Mouse (Mus musculus): ENCODE measurements around the gene Ufd1. TPM values are rescaled to one million over a fixed set of nuclear protein-coding genes. Genes with fewer than 3 reads are reported as not detected.

Ufd1 gene
- polyA plus RNA-seq, 1 experiment: 154 TPM

DNA sequence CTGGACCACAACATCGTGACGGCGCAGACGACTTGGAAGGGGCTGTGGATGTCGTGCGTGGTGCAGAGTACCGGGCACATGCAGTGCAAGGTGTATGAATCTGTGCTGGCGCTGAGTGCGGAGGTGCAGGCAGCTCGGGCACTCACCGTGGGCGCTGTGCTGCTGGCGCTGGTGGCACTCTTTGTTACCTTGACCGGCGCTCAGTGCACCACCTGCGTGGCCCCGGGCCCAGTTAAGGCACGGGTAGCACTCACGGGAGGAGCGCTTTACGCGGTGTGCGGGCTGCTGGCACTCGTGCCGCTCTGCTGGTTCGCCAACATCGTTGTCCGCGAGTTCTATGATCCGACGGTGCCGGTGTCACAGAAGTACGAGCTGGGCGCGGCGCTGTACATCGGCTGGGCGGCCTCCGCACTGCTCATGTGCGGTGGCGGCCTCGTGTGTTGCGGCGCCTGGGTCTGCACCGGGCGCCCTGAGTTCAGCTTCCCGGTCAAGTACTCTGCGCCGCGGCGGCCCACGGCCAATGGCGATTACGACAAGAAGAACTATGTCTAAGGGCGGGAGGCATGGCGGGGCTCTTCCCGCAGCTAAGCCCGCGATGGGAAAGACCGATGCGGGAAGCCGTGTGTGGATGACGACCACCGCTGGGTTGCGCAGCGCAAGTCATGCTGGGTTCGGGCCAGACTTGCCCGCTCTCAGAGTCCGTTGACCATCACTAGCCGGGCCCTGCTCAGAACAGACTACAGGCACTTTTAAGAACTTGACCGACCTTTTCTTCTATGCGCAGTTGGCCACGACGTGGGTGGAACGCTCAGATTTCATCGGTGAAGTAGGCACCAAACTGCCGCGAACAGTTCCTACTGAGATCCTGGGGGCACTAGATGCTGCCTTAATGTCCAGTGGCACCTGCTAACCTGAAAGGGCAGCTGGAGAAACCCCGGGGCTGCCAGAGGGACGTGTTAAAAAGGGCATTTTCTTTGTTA is 34.2 kb upstream of the Ufd1 start:
- TF ChIP-seq CTCF (IDR thresholded peaks at IDR 0.05; ENCODE audit: insufficient read depth, low read depth, low read length): no peak
- no peak for TF ChIP-seq POLR2A (IDR thresholded peaks at IDR 0.05; ENCODE audit: insufficient read depth, low read depth, low read length)
- Histone ChIP-seq H3K4me1 (ENCODE audit: control insufficient read depth, insufficient read depth, low read length) (peaks cover 13% of the 10 kb centered on the region; the same call in 1 of the 2 replicates), H3K27ac (ENCODE audit: insufficient read depth, low read depth, low read length) (peak overlapping the region; percentile 16; the same call in 1 of the 2 replicates), H3K4me3 (ENCODE audit: insufficient read depth, low read depth, low read length) (peak overlapping the region; percentile 31)
- 3% methylated on average over 80 of the region's 80 CpGs for WGBS

DNA sequence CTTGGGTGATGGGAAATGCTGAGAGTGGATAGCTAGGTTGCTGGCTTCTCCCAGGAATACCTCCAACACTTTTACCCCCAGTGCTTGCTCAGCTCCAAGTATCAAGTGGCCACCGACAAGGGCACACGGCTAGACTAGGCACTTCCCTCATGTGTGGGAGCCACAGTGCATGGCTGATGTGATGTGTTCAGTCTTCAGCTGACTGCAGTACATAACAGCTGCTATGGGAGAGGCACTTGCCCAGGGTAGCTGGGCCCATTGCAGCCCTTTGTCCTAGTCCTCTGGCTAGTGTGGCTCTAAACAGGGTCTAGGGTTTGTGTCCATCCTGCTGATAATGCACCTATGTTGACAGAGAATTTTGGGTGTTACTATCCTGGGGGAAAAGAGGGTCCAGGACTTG is 33.1 kb upstream of the Ufd1 start:
- Histone ChIP-seq H3K4me1 (ENCODE audit: control insufficient read depth, insufficient read depth, low read length) (peaks cover 13% of the 10 kb centered on the region; the same call in 1 of the 2 replicates), H3K27ac (ENCODE audit: insufficient read depth, low read depth, low read length) (peak overlapping the region; percentile 16; the same call in 1 of the 2 replicates), H3K4me3 (ENCODE audit: insufficient read depth, low read depth, low read length) (peak overlapping the region; percentile 31)
- TF ChIP-seq POLR2A (IDR thresholded peaks at IDR 0.05; ENCODE audit: insufficient read depth, low read depth, low read length): no peak
- 62% methylated on average over 2 of the region's 2 CpGs for WGBS

DNA sequence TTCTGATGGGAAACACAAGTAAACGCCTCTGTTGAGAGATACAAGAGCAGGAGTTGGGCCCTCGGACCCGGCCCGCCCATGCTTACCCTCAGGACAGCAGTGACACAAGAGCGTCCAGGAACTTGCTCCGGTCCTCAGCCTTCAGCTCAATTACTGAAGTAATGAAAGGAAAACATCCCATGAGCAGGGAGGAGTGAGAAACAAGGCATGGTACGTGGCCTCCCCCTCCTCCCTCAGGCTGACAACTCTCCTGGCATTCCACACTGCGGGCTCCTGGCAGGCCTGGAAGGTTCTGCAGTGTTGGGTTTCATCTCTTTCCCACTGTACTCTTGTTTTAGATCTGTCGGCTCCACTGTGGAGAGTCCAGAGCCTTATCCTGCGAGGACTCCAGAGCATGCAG is 29.8 kb upstream of the Ufd1 start:
- H3K4me1 ChIP-seq (ENCODE audit: control insufficient read depth, insufficient read depth, low read length): peaks cover 13% of the 10 kb centered on the region; the same call in 1 of the 2 replicates
- 84% methylated on average over 10 of the region's 10 CpGs for WGBS
- no peak overlapping the region for H3K4me3 ChIP-seq (ENCODE audit: insufficient read depth, low read depth, low read length)
- TF ChIP-seq POLR2A (IDR thresholded peaks at IDR 0.05; ENCODE audit: insufficient read depth, low read depth, low read length): no peak
- no peak for TF ChIP-seq CTCF (IDR thresholded peaks at IDR 0.05; ENCODE audit: insufficient read depth, low read depth, low read length)
- H3K27ac ChIP-seq (ENCODE audit: insufficient read depth, low read depth, low read length): no peak overlapping the region

- no peak for TF ChIP-seq POLR2A (IDR thresholded peaks at IDR 0.05; ENCODE audit: insufficient read depth, low read depth, low read length)
- 92% methylated on average over 7 of the region's 7 CpGs for WGBS
- no peak overlapping the region for H3K27ac ChIP-seq (ENCODE audit: insufficient read depth, low read depth, low read length)
- no peaks in the 10 kb centered on the region for H3K4me1 ChIP-seq (ENCODE audit: control insufficient read depth, insufficient read depth, low read length)
- H3K4me3 ChIP-seq (ENCODE audit: insufficient read depth, low read depth, low read length): no peak overlapping the region
These were observed 26.6 kb upstream of the Ufd1 start for GRCm38 (mm10) chr16:18785025-18785424.

DNA sequence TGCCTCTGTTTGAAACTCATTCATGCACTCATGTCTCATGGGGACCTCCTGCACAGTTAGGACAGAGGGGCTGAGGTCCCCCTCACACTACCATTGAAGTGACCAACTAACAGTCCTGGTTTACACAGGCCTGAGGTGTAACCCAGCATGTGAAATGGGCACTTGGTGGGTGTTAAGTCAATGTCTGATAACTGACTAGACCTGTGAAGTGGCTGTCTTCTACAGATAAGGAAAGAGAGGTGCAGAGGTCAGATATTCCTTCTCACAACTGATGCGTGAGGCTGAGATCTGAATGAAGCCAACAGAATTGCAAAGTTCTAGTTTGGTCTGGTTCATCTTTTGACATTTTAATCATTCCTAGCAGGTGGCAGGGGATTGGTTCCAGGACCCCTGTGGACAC is 26.1 kb upstream of the Ufd1 start:
- H3K27ac ChIP-seq (ENCODE audit: insufficient read depth, low read depth, low read length): no peak overlapping the region
- no peak overlapping the region for H3K4me3 ChIP-seq (ENCODE audit: insufficient read depth, low read depth, low read length)
- WGBS: 91% methylated on average over 1 of the region's 1 CpGs
- no peaks in the 10 kb centered on the region for H3K4me1 ChIP-seq (ENCODE audit: control insufficient read depth, insufficient read depth, low read length)
- no peak for TF ChIP-seq POLR2A (IDR thresholded peaks at IDR 0.05; ENCODE audit: insufficient read depth, low read depth, low read length)
- TF ChIP-seq CTCF (IDR thresholded peaks at IDR 0.05; ENCODE audit: insufficient read depth, low read depth, low read length): no peak

- TF ChIP-seq POLR2A (IDR thresholded peaks at IDR 0.05; ENCODE audit: insufficient read depth, low read depth, low read length) (no peak), CTCF (IDR thresholded peaks at IDR 0.05; ENCODE audit: insufficient read depth, low read depth, low read length) (no peak)
- H3K4me1 ChIP-seq (ENCODE audit: control insufficient read depth, insufficient read depth, low read length): no peaks in the 10 kb centered on the region
- WGBS: 91% methylated on average over 10 of the region's 10 CpGs
- H3K27ac ChIP-seq (ENCODE audit: insufficient read depth, low read depth, low read length): no peak overlapping the region
- no peak overlapping the region for H3K4me3 ChIP-seq (ENCODE audit: insufficient read depth, low read depth, low read length)
These were observed 24.9 kb upstream of the Ufd1 start for GRCm38 (mm10) chr16:18786652-18787051.

DNA sequence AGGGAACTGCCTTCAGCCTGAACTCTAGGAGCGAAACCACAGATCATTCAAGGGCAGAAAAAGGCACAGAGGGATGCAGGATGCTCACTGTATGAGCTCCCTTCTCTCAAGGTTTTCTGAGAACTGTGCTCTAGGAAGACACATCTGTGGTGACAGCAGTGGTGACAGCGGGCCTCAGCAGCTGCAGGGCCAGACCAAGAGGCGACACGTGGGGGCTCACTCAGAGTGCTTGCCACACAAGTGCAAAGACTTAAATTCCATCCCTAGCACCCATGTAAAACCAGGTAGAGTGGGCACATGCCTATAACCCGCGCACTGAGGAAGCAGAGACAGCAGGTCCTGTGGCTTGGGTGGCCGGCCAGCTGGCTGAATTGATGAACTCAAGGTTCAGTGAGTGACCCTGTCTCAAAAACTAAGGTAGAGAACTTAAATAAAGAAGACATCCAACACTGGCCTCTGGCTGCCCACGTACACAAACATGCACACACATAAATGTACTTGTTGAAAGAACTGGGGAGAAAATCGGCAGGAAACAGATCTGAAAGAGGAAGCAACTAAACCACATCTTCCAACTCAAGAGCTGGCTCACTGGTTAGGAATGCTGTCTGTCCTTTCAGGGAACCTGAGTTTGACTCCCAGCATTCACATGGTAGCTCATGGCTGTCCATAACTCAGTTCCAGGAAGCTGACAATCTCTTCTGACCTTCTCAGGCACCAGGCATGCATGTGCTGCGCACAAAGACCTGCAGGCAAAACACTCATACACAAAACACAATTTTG is 22.8 kb upstream of the Ufd1 start:
- TF ChIP-seq CTCF (IDR thresholded peaks at IDR 0.05; ENCODE audit: insufficient read depth, low read depth, low read length): no peak
- TF ChIP-seq POLR2A (IDR thresholded peaks at IDR 0.05; ENCODE audit: insufficient read depth, low read depth, low read length): no peak
- 91% methylated on average over 10 of the region's 10 CpGs for WGBS
- Histone ChIP-seq H3K4me1 (ENCODE audit: control insufficient read depth, insufficient read depth, low read length) (no peaks in the 10 kb centered on the region), H3K4me3 (ENCODE audit: insufficient read depth, low read depth, low read length) (no peak overlapping the region), H3K27ac (ENCODE audit: insufficient read depth, low read depth, low read length) (no peak overlapping the region)

- Histone ChIP-seq H3K27ac (ENCODE audit: insufficient read depth, low read depth, low read length) (0 out of 2 replicates have a peak overlapping the region, but pooled peaks have one; percentile 26), H3K4me3 (ENCODE audit: insufficient read depth, low read depth, low read length) (no peak overlapping the region), H3K4me1 (ENCODE audit: control insufficient read depth, insufficient read depth, low read length) (no peaks in the 10 kb centered on the region)
- 81% methylated on average over 11 of the region's 11 CpGs for whole genome bisulfite sequencing
- TF ChIP-seq CTCF (IDR thresholded peaks at IDR 0.05; ENCODE audit: insufficient read depth, low read depth, low read length): no peak
- TF ChIP-seq POLR2A (IDR thresholded peaks at IDR 0.05; ENCODE audit: insufficient read depth, low read depth, low read length): no peak
These were observed 16.2 kb upstream of the Ufd1 start for GRCm38 (mm10) chr16:18795223-18795899.

Data from olfactory bulb, adult 2 months (tissue).